Mouse (Mus musculus) bone marrow macrophage, adult 2 months (primary cell): Measurements from ENCODE around the gene Sorcs2. TPM values are rescaled to one million over a fixed set of nuclear protein-coding genes. Genes with fewer than 3 reads are reported as not detected.

Experiments used
- H3K27ac ChIP-seq: 2 replicates; pipeline ENCODE4 v1.5.1; 2012; ENCODE audit warnings: low read depth, low read length; ENCODE audit not compliant: insufficient read depth
- H3K4me1 ChIP-seq: 2 replicates; pipeline ENCODE4 v1.6.1; 2012; ENCODE audit warnings: low read length; ENCODE audit not compliant: control insufficient read depth, insufficient read depth
- H3K4me3 ChIP-seq: 2 replicates; pipeline ENCODE4 v1.5.1; 2012; ENCODE audit warnings: mild to moderate bottlenecking, low read length, moderate library complexity; ENCODE audit not compliant: insufficient read depth
- CTCF ChIP-seq: IDR thresholded peaks from 2 replicates; pipeline ENCODE4 v1.5.1; 2012; ENCODE audit warnings: low read depth, mild to moderate bottlenecking, low read length, moderate library complexity
- POLR2A ChIP-seq: IDR thresholded peaks from 2 replicates; pipeline ENCODE4 v1.6.1; 2012; ENCODE audit warnings: mild to moderate bottlenecking, low read depth, low read length, borderline replicate concordance
- polyA plus RNA-seq: library from polyadenylated mRNA; stranded (reverse); fragments of >200 nt; gene quantifications from 2 replicates; pipeline ENCODE4 v1.2.4, GENCODE M21; 2012; ENCODE audit not compliant: missing spikeins, insufficient read depth, insufficient read length

The Sorcs2 gene
- polyA plus RNA-seq, 1 experiment: 0.31 TPM

GRCm38 (mm10) chr5:36336252-36336651, 61.7 kb downstream of the Sorcs2 start:
- Histone ChIP-seq H3K4me1 (no peaks in the 10 kb centered on the region), H3K27ac (no peak overlapping the region), H3K4me3 (no peak overlapping the region)
- TF ChIP-seq CTCF: no peak
- TF ChIP-seq POLR2A: no peak

- H3K4me3 ChIP-seq: no peak overlapping the region
- H3K27ac ChIP-seq: no peak overlapping the region
- H3K4me1 ChIP-seq: no peaks in the 10 kb centered on the region
- no peak for TF ChIP-seq CTCF
- no peak for TF ChIP-seq POLR2A
Measured at GRCm38 (mm10) chr5:36335661-36336060, 62.3 kb downstream of the Sorcs2 start.

- Histone ChIP-seq H3K4me3 (no peak overlapping the region), H3K27ac (no peak overlapping the region), H3K4me1 (no peaks in the 10 kb centered on the region)
- TF ChIP-seq POLR2A: no peak
- no peak for TF ChIP-seq CTCF
Measured at GRCm38 (mm10) chr5:36334227-36334626, 63.7 kb downstream of the Sorcs2 start.

GRCm38 (mm10) chr5:36330472-36331155, 67.3 kb downstream of the Sorcs2 start:
- Histone ChIP-seq H3K4me1 (peaks cover 4% of the 10 kb centered on the region; the same call in 1 of the 2 replicates), H3K27ac (no peak overlapping the region), H3K4me3 (no peak overlapping the region)
- no peak for TF ChIP-seq CTCF
- no peak for TF ChIP-seq POLR2A

- TF ChIP-seq POLR2A: no peak
- no peak for TF ChIP-seq CTCF
- H3K4me1 ChIP-seq: peaks cover 4% of the 10 kb centered on the region; the same call in 1 of the 2 replicates
- H3K27ac ChIP-seq: no peak overlapping the region
- H3K4me3 ChIP-seq: no peak overlapping the region
Measured at GRCm38 (mm10) chr5:36326057-36327010, 71.6 kb downstream of the Sorcs2 start.

- TF ChIP-seq POLR2A: no peak
- TF ChIP-seq CTCF: no peak
- Histone ChIP-seq H3K4me1 (peaks cover 4% of the 10 kb centered on the region; the same call in 1 of the 2 replicates), H3K27ac (no peak overlapping the region), H3K4me3 (no peak overlapping the region)
Measured at GRCm38 (mm10) chr5:36324140-36324572, 73.8 kb downstream of the Sorcs2 start.

GRCm38 (mm10) chr5:36323526-36323925, 74.4 kb downstream of the Sorcs2 start:
- no peak overlapping the region for H3K4me3 ChIP-seq
- no peak overlapping the region for H3K27ac ChIP-seq
- peaks cover 4% of the 10 kb centered on the region; the same call in 1 of the 2 replicates for H3K4me1 ChIP-seq
- TF ChIP-seq POLR2A (no peak), CTCF (peak; percentile 40; the same call in 1 of the 2 replicates)

GRCm38 (mm10) chr5:36321581-36321980, 76.4 kb downstream of the Sorcs2 start:
- peaks cover 4% of the 10 kb centered on the region; the same call in 1 of the 2 replicates for H3K4me1 ChIP-seq
- no peak for TF ChIP-seq CTCF
- TF ChIP-seq POLR2A: no peak

GRCm38 (mm10) chr5:36320667-36321066, 77.3 kb downstream of the Sorcs2 start:
- Histone ChIP-seq H3K27ac (no peak overlapping the region), H3K4me3 (no peak overlapping the region), H3K4me1 (no peaks in the 10 kb centered on the region)
- TF ChIP-seq CTCF (no peak), POLR2A (no peak)

More at GRCm38 (mm10) chr5:36321581-36321980, 76.4 kb downstream of the Sorcs2 start:
- H3K27ac ChIP-seq: no peak overlapping the region
- H3K4me3 ChIP-seq: no peak overlapping the region

- Histone ChIP-seq H3K4me3 (no peak overlapping the region), H3K27ac (no peak overlapping the region), H3K4me1 (no peaks in the 10 kb centered on the region)
- no peak for TF ChIP-seq CTCF
- no peak for TF ChIP-seq POLR2A
Measured at GRCm38 (mm10) chr5:36317641-36318368, 80.1 kb downstream of the Sorcs2 start.
